Mouse (Mus musculus) CH12F3 (cell line): Measurements from ENCODE around the gene Olfr1152.

ENCODE experiments used
- in situ Hi-C: fragments of 300-500 bp; cut with MboI; formaldehyde crosslinking; loops from 2 replicates; pipeline ENCODE4 v1.14.3; 2020; ENCODE audit warnings: low sequenced_read_pairs

Gene Olfr1152

DNA sequence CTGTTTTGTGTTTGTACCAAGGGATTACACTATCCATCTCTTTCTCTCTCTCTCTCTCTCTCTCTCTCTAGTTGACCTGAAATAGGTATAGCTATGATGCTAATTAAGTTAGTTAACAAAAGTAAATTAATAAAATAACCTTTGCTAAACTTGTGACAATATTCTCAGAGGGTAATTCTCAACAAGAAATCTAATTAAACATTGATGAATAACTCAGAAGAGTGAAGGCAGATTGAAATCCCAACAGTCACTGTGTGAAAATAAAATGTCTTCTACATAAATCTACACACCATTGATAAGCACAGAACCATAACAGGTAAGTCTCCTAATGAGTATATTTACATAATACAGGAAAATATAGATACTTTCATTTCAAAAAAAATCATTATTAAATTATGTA, at the start of gene Olfr1152:
Gene Olfr1152 (plus strand): TSS at position 301 of the 400 bp plus-strand sequence.
- in situ Hi-C loops: no loop called here

GRCm38 (mm10) chr2:87830233-87830632, 36.1 kb upstream of the Olfr1152 start, which contains the start of gene Olfr1148:
Gene Olfr1148, plus strand, starts transcription at chr2:87830533.
- in situ Hi-C loops: no loop called here

DNA sequence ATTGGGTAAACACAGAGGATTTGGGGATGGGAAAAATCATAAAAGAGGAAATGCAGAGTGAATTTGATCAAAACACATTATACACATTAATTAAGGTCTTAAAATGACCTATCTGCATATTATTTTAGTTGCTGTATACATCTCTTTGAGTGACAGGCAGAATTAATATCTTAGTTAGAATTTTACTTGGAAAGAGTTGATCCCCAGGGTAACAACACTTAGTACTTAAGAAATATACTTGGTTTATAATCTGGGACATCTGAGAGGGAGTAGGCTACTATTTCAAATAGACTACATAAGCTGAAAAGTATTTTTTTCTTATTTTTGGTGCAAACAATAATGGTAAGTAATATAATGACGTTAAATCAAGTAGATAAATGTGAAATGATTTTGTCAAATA, 22.6 kb upstream of the Olfr1152 start, which contains the start of gene Olfr1150-ps1:
Gene Olfr1150-ps1 (plus strand): TSS at position 301 of the 400 bp plus-strand sequence.
- in situ Hi-C loops: no loop called here

DNA sequence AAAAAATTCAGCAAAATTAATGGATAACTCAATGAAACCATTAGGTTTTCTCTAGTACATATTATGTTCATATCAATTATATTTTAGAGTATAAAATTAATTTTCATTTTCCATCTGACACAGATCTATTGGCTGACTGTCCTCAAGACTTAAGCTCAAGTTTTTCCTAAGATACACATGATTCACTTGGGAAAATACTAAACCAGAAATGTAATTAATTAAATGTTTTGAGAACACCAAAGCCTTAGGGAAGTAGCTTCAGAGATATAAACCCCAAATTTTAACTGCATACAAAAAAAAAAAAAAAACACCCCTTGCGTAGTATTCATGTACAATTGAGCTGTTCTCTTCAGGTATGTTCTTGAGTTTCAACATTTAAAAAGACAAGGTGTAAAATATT, 10.7 kb upstream of the Olfr1152 start, which contains the start of gene Olfr1151:
Gene Olfr1151 (plus strand): TSS at position 301 of the 400 bp plus-strand sequence.
- in situ Hi-C loops: no loop called here

- in situ Hi-C loops: no loop called here
Measured at GRCm38 (mm10) chr2:87894662-87895061, 28.4 kb downstream of the Olfr1152 start, which contains the start of gene Olfr1153. Gene Olfr1153, plus strand, starts transcription at chr2:87894962.

GRCm38 (mm10) chr2:87905066-87905465, 38.8 kb downstream of the Olfr1152 start, which contains the start of gene Olfr1154:
Gene Olfr1154, minus strand, starts transcription at chr2:87905166.
- in situ Hi-C loops: no loop called here
